Mouse (Mus musculus) kidney, adult 9 months (tissue): Measurements from ENCODE around the gene Vmn1r230.

Experiments
- DNase-seq: peaks from one replicate; pipeline ENCODE4 v3.0.0; 2022

The Vmn1r230 gene

DNA sequence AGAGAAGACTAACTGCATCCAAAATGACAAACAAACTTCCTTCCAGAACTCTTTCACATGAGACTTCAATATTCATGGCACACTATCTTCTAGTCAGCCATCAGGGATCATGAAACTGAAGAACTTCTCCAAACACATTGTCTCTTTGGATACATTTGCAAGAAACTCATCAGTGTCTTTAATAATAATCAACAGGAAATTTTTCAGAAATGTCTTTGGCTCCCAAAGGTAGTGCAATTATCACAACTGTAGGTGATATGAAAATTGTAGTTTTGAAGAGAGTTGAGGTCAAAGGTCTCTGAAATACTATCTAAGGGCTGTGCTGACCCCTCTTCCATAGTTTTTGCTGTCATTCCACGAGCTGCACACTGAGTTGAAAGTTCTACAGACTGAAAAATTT, at the start of gene Vmn1r230:
Vmn1r230 (plus strand) TSS at position 301 of the 400 bp plus-strand sequence.
- DNase-seq: no peak

DNA sequence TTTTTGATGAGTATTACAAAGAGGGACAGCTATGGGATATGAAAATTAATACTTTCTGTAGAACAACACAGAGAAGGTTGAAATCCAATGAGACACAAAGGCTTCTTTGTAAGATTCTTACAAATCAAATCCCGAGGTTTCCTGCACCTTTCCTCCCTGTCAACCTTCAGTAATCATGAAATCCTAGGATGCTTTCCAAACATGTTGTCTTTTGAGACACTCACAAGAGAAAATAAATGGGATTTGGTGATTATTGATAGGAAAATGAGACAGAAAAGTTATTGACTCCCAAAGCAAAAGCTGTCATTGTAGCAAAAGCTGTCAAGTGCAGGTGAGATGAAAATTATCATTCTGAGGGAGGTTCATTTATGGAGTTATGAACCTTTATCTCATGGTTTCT, 29.0 kb upstream of the Vmn1r230 start, which contains the start of gene Vmn1r229:
Vmn1r229 (plus strand) TSS at position 301 of the 400 bp plus-strand sequence.
- no peak for DNase-seq
